Mouse (Mus musculus): Measurements from ENCODE around the gene Apol6.

- TF ChIP-seq CTCF (IDR thresholded peaks at IDR 0.05 in 2 of 3, conservative IDR thresholded peaks at IDR 0.05 in 1 of 3; ENCODE audit: control insufficient read depth in 1 of 3, insufficient read depth in 1 of 3, low read depth in 2 of 3, low read length in 3 of 3, poor library complexity in 1 of 3, severe bottlenecking in 1 of 3) (no peak), POLR2A (IDR thresholded peaks at IDR 0.05; ENCODE audit: control insufficient read depth in 1 of 2, insufficient read depth in 1 of 2, low read depth in 1 of 2, low read length in 2 of 2, poor library complexity in 1 of 2) (no peak), GATA1 (IDR thresholded peaks at IDR 0.05; ENCODE audit: low read depth, low read length) (no peak), RAD21 (IDR thresholded peaks at IDR 0.05; ENCODE audit: low read depth, low read length) (no peak), EP300 (IDR thresholded peaks at IDR 0.05; ENCODE audit: low read depth in 1 of 2, low read length in 2 of 2) (no peak), MYB (IDR thresholded peaks at IDR 0.05; ENCODE audit: low read depth, low read length) (no peak), CHD2 (IDR thresholded peaks at IDR 0.05; ENCODE audit: low read length) (no peak), USF1 (IDR thresholded peaks at IDR 0.05; ENCODE audit: low read depth, low read length) (no peak), TAL1 (IDR thresholded peaks at IDR 0.05; ENCODE audit: low read length) (no peak), SIN3A (IDR thresholded peaks at IDR 0.05; ENCODE audit: low read length) (no peak)
These were observed 6.0 kb downstream of the Apol6 start, which contains the start of gene Mb for GRCm38 (mm10) chr15:77050570-77050969.

Data from MEL (cell line).